ENCODE assay signal across 8 mouse cellular contexts in the genomic region with DNA sequence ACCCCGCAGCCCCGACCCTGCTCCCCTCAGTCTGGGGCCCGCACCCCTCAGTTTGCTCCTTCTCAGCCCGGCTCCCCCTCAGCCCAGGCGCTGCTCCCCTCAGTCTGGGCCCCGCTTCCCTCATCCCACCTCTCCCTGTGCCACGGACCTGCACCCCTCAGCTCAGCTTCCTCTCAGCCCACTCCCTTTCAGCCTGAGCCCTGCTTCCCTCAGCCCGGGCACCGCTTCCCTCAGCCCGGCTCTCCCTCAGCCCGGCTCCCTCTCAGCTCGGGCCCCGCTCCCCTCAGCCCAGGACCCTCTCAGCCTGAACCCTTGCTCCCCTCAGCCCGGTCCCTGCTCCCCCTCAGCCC. TPM values are rescaled to one million over a fixed set of nuclear protein-coding genes. Genes with fewer than 3 reads are reported as not detected.
DNase-seq lines count a peak whose midpoint lies in the region; ATAC-seq and TF ChIP-seq lines count a peak whose summit lies in the region.

No protein-coding gene starts in this region.

- peak overlapping the region; percentile 94 for H3K9ac ChIP-seq in limb, embryonic 12.5 days (replicated peaks)
- peak overlapping the region; percentile 89 for H3K9ac ChIP-seq in midbrain, embryonic 14.5 days (replicated peaks; ENCODE audit: low read length)

- no peak for TF ChIP-seq CTCF in thymus, adult 2 months (IDR thresholded peaks at IDR 0.05; ENCODE audit: borderline replicate concordance, control insufficient read depth, extremely low read depth, insufficient read depth, low read length, poor library complexity)

- no peak; the same call in none of the 2 replicates for ATAC-seq in limb, embryonic 12.5 days (ENCODE audit: insufficient number of reproducible peaks, insufficient read depth, low FRiP score, low TSS enrichment, low read depth)
- peak; percentile 59; the same call in 1 of the 2 replicates for ATAC-seq in midbrain, embryonic 14.5 days (ENCODE audit: low FRiP score, low TSS enrichment)

- no peak for TF ChIP-seq POLR2A in thymus, adult 2 months (IDR thresholded peaks at IDR 0.05; ENCODE audit: control insufficient read depth, extremely low read depth, insufficient read depth, low read length, poor library complexity)

- peak overlapping the region; percentile 97 for H3K27ac ChIP-seq in limb, embryonic 12.5 days
- peak overlapping the region; percentile 92 for H3K27ac ChIP-seq in midbrain, embryonic 14.5 days (replicated peaks; ENCODE audit: low read depth, low read length)
- no peak overlapping the region for H3K27ac ChIP-seq in thymus, adult 2 months (ENCODE audit: control insufficient read depth, insufficient read depth, low read length)

- no peaks in the 10 kb centered on the region for H3K9me3 ChIP-seq in limb, embryonic 12.5 days
- H3K9me3 ChIP-seq in midbrain, embryonic 14.5 days (ENCODE audit: control insufficient read depth, low read length), result no peaks in the 10 kb centered on the region

- intact Hi-C loops in left cerebral cortex, postnatal 4 days (cut with DNase I), result no loop called here

- H3K27me3 ChIP-seq in limb, embryonic 12.5 days, result no peaks in the 10 kb centered on the region
- no peaks in the 10 kb centered on the region for H3K27me3 ChIP-seq in midbrain, embryonic 14.5 days (ENCODE audit: control insufficient read depth, insufficient read depth, low read length)
- no peaks in the 10 kb centered on the region for H3K27me3 ChIP-seq in thymus, adult 2 months (ENCODE audit: control insufficient read depth, insufficient read depth, low read length)

- H3K4me3 ChIP-seq in limb, embryonic 12.5 days (replicated peaks), result peak overlapping the region; percentile 86
- H3K4me3 ChIP-seq in midbrain, embryonic 14.5 days (replicated peaks; ENCODE audit: low read depth, low read length), result peak overlapping the region; percentile 75
- peak overlapping the region; percentile 56 for H3K4me3 ChIP-seq in thymus, adult 2 months (ENCODE audit: control insufficient read depth, insufficient read depth, low read length)

- H3K4me2 ChIP-seq in limb, embryonic 12.5 days, result peak overlapping the region; percentile 87
- peak overlapping the region; percentile 87 for H3K4me2 ChIP-seq in midbrain, embryonic 14.5 days (ENCODE audit: low read length)

- WGBS in limb, embryonic 12.5 days, result under 1% methylated on average over 14 of the region's 14 CpGs
- WGBS in midbrain, embryonic 14.5 days, result under 1% methylated on average over 14 of the region's 14 CpGs
- under 1% methylated on average over 14 of the region's 14 CpGs for WGBS in thymus, adult 2 months

- DNase-seq in left cerebral cortex, postnatal 4 days, result peak; percentile 35
- no peak for DNase-seq in left cerebral cortex, adult 11 months (ENCODE audit: low spot score)
- DNase-seq in embryo, embryonic 9.5 days (ENCODE audit: extremely low spot score), result peak; percentile 57
- DNase-seq in gastrocnemius, postnatal 25 days, result peak; percentile 17
- DNase-seq in midbrain, embryonic 14.5 days, result no peak
- peak; percentile 43 for DNase-seq in thymus, adult 2 months
- DNase-seq in left cerebral cortex, adult 8-10 months (ENCODE audit: low spot score in 2 of 2), result no peak

- H3K36me3 ChIP-seq in limb, embryonic 12.5 days, result peaks cover 13% of the 10 kb centered on the region; the same call in 1 of the 2 replicates
- 0 out of 2 replicates have a peak, but pooled peaks cover 3% of the 10 kb centered on the region for H3K36me3 ChIP-seq in midbrain, embryonic 14.5 days (ENCODE audit: control insufficient read depth, insufficient read depth, low read length)
- H3K36me3 ChIP-seq in thymus, adult 2 months (ENCODE audit: control insufficient read depth, insufficient read depth, low read length), result no peaks in the 10 kb centered on the region

- peaks cover 16% of the 10 kb centered on the region; the same call in 1 of the 2 replicates for H3K4me1 ChIP-seq in limb, embryonic 12.5 days (replicated peaks)
- H3K4me1 ChIP-seq in midbrain, embryonic 14.5 days (ENCODE audit: control insufficient read depth, insufficient read depth, low read length), result peaks cover 12% of the 10 kb centered on the region; the same call in 1 of the 2 replicates
- H3K4me1 ChIP-seq in thymus, adult 2 months (replicated peaks; ENCODE audit: control insufficient read depth, insufficient read depth, low read length), result no peaks in the 10 kb centered on the region; the same call in 1 of the 2 replicates

RNA-seq across cellular contexts. Expression of a gene that starts 0.7 kb away (rescaled TPM):
- 10 to 100 TPM; 40.0 to 43.1 TPM for total RNA-seq in left cerebral cortex, postnatal 4 days (2021)
- total RNA-seq in gastrocnemius, postnatal 25 days (2021), result 1 to 10 TPM; 6.9 to 7.2 TPM
- 92.3 and 101 TPM in 2 replicates for polyA plus RNA-seq in limb, embryonic 12.5 days (2016; fragmentation: Nextera tagmentation; extraction: Ambion mirVana)
- polyA plus RNA-seq in midbrain, embryonic 14.5 days (2014; fragmentation: Nextera tagmentation; extraction: Ambion mirVana), result 45.3 and 64.5 TPM in 2 replicates
- polyA plus RNA-seq in thymus, adult 2 months (2012; rRNA removed), result 84.9 and 105 TPM in 2 replicates
- total RNA-seq in left cerebral cortex, adult 8-10 months (2022), result 10 to 100 TPM; 23.4 to 33.9 (median 28.5) TPM

RNA-seq across cellular contexts. Expression of a gene that starts 25.0 kb away (rescaled TPM):
- under 1 TPM; 0.54 to 0.56 TPM for total RNA-seq in left cerebral cortex, postnatal 4 days (2021)
- total RNA-seq in gastrocnemius, postnatal 25 days (2021), result not detected
- not detected in 2 replicates for polyA plus RNA-seq in limb, embryonic 12.5 days (2016; fragmentation: Nextera tagmentation; extraction: Ambion mirVana)
- 0.22 TPM in 1 of 2 replicates, not detected in the other for polyA plus RNA-seq in midbrain, embryonic 14.5 days (2014; fragmentation: Nextera tagmentation; extraction: Ambion mirVana)
- polyA plus RNA-seq in thymus, adult 2 months (2012; rRNA removed), result 975 and 1,293 TPM in 2 replicates
- 1 to 10 TPM in 1 of 4 experiments, under 1 TPM in 3; 0.26 to 1.2 (median 0.72) TPM for total RNA-seq in left cerebral cortex, adult 8-10 months (2022)

RNA-seq across cellular contexts. Expression of a gene that starts 57.7 kb away (rescaled TPM):
- 10 to 100 TPM; 12.1 to 16.6 TPM for total RNA-seq in left cerebral cortex, postnatal 4 days (2021)
- under 1 TPM; 0.49 to 0.72 TPM for total RNA-seq in gastrocnemius, postnatal 25 days (2021)
- polyA plus RNA-seq in limb, embryonic 12.5 days (2016; fragmentation: Nextera tagmentation; extraction: Ambion mirVana), result 17.1 and 17.5 TPM in 2 replicates
- 39.8 and 52.0 TPM in 2 replicates for polyA plus RNA-seq in midbrain, embryonic 14.5 days (2014; fragmentation: Nextera tagmentation; extraction: Ambion mirVana)
- polyA plus RNA-seq in thymus, adult 2 months (2012; rRNA removed), result 0.71 and 1.1 TPM in 2 replicates
- total RNA-seq in left cerebral cortex, adult 8-10 months (2022), result 10 to 100 TPM; 10.3 to 13.1 (median 11.6) TPM

Comparison
In these comparisons a context has a peak if more than half of its experiments do, and no peak if none do; other contexts are left out.
1. DNase-seq: peak in left cerebral cortex, postnatal 4 days (single experiment), embryo, embryonic 9.5 days (single experiment), gastrocnemius, postnatal 25 days (single experiment) and thymus, adult 2 months (single experiment); none in left cerebral cortex, adult 11 months (single experiment), midbrain, embryonic 14.5 days (single experiment) and left cerebral cortex, adult 8-10 months (0 of 2).
2. RNA of a gene that starts 57.7 kb away (total RNA-seq): 12.1 to 16.6 TPM in left cerebral cortex, postnatal 4 days and 10.3 to 13.1 TPM in left cerebral cortex, adult 8-10 months; 0.49 to 0.72 TPM in gastrocnemius, postnatal 25 days; every median in the first group is over 4 times any median in the second.
3. Peak in every context shown above with its lines, with median percentiles within 50 percentile points of each other: H3K4me3 ChIP-seq.